Mouse (Mus musculus) Patski (cell line): ENCODE measurements around the gene Hmgcll1. TPM values are rescaled to one million over a fixed set of nuclear protein-coding genes. Genes with fewer than 3 reads are reported as not detected.

Source experiments
- ATAC-seq: fragments of 100-300 bp; one replicate; pipeline ENCODE4 v1.8.0; 2021
- CTCF ChIA-PET: fragments of 350-600 bp; sonication (Branson Sonifier 250); formaldehyde crosslinking; loops from one replicate; lab custom pipeline; 2022; ENCODE audit warnings: inconsistent platforms; lab: Charles Lee
- POLR2A ChIA-PET: fragments of 350-600 bp; sonication (Branson Sonifier 250); formaldehyde crosslinking; loops from one replicate; lab custom pipeline; 2022; ENCODE audit warnings: antibody characterized with exemption, inconsistent platforms; lab: Charles Lee
- DNase-seq: peaks from one replicate; pipeline ENCODE4 v3.0.0-alpha.2; 2011; ENCODE audit warnings: low read depth, low spot score
- H3K27me3 ChIP-seq: fragments of 371-371 bp; one replicate; pipeline ENCODE4 v1.5.1; 2021
- CTCF ChIP-seq: fragments of 100-300 bp; IDR thresholded peaks from one replicate; pipeline ENCODE4 v1.5.1; 2021
- in situ Hi-C: fragments of 300-500 bp; cut with MboI; formaldehyde crosslinking; loops from 3 replicates; pipeline ENCODE4 v1.11.1; 2018; ENCODE audit warnings: low pct_unique_long_range_greater_than_20kb, mixed read lengths
- polyA plus RNA-seq: library from polyadenylated mRNA; unstranded; gene quantifications from one replicate; pipeline ENCODE4 v1.2.3, GENCODE M21; 2021

The Hmgcll1 gene
- 2.6 TPM for polyA plus RNA-seq

- TF ChIP-seq CTCF, result no peak
- in situ Hi-C loops, result no loop called here
- no peak for DNase-seq
- peak; percentile 26 for ATAC-seq
- ChIA-PET CTCF (no interaction called here), POLR2A (no interaction called here)
- H3K27me3 ChIP-seq, result no peaks in the 10 kb centered on the region
These were observed at the start of gene Hmgcll1 for GRCm38 (mm10) chr9:76014631-76015531. Gene Hmgcll1, plus strand, starts transcription at chr9:76014855.

- TF ChIP-seq CTCF, result no peak
- in situ Hi-C loops, result no loop called here
- DNase-seq, result no peak
- ChIA-PET CTCF (interaction anchor here (0.8 to 1.3 kb wide), 2 partner anchors 9 to 10 kb away, joined by 3 read pairs; no protein-coding TSS in a partner anchor), POLR2A (no interaction called here)
- ATAC-seq, result no peak
- no peaks in the 10 kb centered on the region for H3K27me3 ChIP-seq
These were observed 34.6 kb upstream of the Hmgcll1 start for GRCm38 (mm10) chr9:75980097-75980496.

GRCm38 (mm10) chr9:75981139-75981538 is 33.5 kb upstream of the Hmgcll1 start:
- ChIA-PET CTCF (interaction anchor here (1.3 kb wide), 1 partner anchor 9 kb away, joined by 3 read pairs; no protein-coding TSS in a partner anchor), POLR2A (no interaction called here)
- no peak for ATAC-seq
- in situ Hi-C loops, result no loop called here
- no peak for TF ChIP-seq CTCF
- no peaks in the 10 kb centered on the region for H3K27me3 ChIP-seq
- no peak for DNase-seq

GRCm38 (mm10) chr9:75989491-75989890 is 25.2 kb upstream of the Hmgcll1 start:
- no peak for TF ChIP-seq CTCF
- in situ Hi-C loops, result no loop called here
- ChIA-PET POLR2A (no interaction called here), CTCF (interaction anchor here (1.2 to 1.5 kb wide), 4 partner anchors 9 to 31 kb away, joined by 3 to 6 read pairs (median 3); no protein-coding TSS in a partner anchor)
- no peak for DNase-seq
- no peaks in the 10 kb centered on the region for H3K27me3 ChIP-seq
- no peak for ATAC-seq

- in situ Hi-C loops, result no loop called here
- DNase-seq (no peak), ATAC-seq (no peak)
- POLR2A ChIA-PET, result no interaction called here
- TF ChIP-seq CTCF, result no peak
- H3K27me3 ChIP-seq, result no peaks in the 10 kb centered on the region
- CTCF ChIA-PET, result no interaction called here
These were observed 15.8 kb upstream of the Hmgcll1 start for GRCm38 (mm10) chr9:75998791-75999350.

- in situ Hi-C loops, result no loop called here
- ChIA-PET POLR2A (no interaction called here), CTCF (interaction anchor here (0.7 to 1.0 kb wide), 2 partner anchors 12 to 24 kb away, joined by 3 read pairs; no protein-coding TSS in a partner anchor)
- TF ChIP-seq CTCF, result no peak
- DNase-seq, result no peak
- ATAC-seq, result no peak
- H3K27me3 ChIP-seq, result no peaks in the 10 kb centered on the region
These were observed 13.5 kb upstream of the Hmgcll1 start for GRCm38 (mm10) chr9:76000876-76001858.

- DNase-seq (no peak), ATAC-seq (no peak)
- ChIA-PET CTCF (no interaction called here), POLR2A (no interaction called here)
- no peak for TF ChIP-seq CTCF
- in situ Hi-C loops, result no loop called here
- H3K27me3 ChIP-seq, result no peaks in the 10 kb centered on the region
These were observed 11.6 kb upstream of the Hmgcll1 start for GRCm38 (mm10) chr9:76003066-76003465.

GRCm38 (mm10) chr9:76003637-76004036 is 11.0 kb upstream of the Hmgcll1 start:
- ATAC-seq (peak; percentile 44), DNase-seq (no peak)
- no peak for TF ChIP-seq CTCF
- ChIA-PET CTCF (interaction anchor here (1.6 kb wide), 1 partner anchor 14 kb away, joined by 3 read pairs; no protein-coding TSS in a partner anchor), POLR2A (no interaction called here)
- in situ Hi-C loops, result no loop called here
- no peaks in the 10 kb centered on the region for H3K27me3 ChIP-seq

- DNase-seq, result no peak
- CTCF ChIA-PET, result interaction anchor here (1.7 kb wide), 1 partner anchor 19 kb away, joined by 6 read pairs; no protein-coding TSS in a partner anchor
These were observed 7.2 kb upstream of the Hmgcll1 start for GRCm38 (mm10) chr9:76007342-76007970.

GRCm38 (mm10) chr9:76013789-76014188 is 866 bp upstream of the Hmgcll1 start:
- ChIA-PET CTCF (no interaction called here), POLR2A (no interaction called here)
- in situ Hi-C loops, result no loop called here
- no peak for TF ChIP-seq CTCF
- no peaks in the 10 kb centered on the region for H3K27me3 ChIP-seq
- no peak for ATAC-seq
- DNase-seq, result no peak

More at GRCm38 (mm10) chr9:76007342-76007970, 7.2 kb upstream of the Hmgcll1 start:
- no peak for TF ChIP-seq CTCF
- in situ Hi-C loops, result no loop called here
- no peaks in the 10 kb centered on the region for H3K27me3 ChIP-seq
- POLR2A ChIA-PET, result interaction anchor here (0.6 kb wide), 1 partner anchor 137 kb away, joined by 3 read pairs; no protein-coding TSS in a partner anchor
- ATAC-seq, result no peak
